Mouse (Mus musculus): ENCODE results near the gene Pnma1.

DNA sequence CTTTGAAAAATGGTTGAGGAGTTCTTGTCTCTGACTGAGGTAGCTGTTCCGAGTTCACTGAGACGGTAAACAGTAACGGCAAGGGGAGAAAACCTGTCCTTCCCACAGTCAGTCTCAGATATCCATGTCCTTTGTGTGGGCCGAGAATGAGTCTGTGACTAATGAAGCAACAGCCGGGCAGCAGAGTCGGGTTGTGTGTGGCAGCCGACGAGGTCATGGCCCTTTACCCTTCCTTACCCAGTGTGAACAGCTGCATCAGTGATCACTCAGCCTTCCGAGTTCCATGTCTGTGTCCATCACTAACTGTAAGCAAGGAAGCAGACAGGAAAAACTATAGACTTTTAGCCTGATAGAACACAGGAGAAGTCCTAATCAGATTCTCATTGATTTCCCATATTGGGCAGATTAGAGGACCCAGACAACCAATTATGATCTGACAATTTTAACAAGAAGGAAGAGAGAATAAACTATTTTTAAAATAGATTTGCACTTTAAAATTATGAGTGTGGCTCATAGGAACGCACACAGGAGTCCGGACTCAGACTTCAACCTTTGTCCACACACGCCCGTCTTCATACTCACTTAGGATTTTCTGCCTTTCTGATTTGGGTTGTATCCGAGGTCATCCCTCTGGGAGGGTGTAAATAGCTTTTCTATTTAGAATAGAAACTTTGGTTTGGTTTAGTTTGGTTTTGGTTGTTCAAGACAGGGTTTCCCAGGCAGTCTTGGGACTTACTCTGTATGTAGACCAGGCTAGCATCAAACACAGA, 5.8 kb downstream of the Pnma1 start:
- TF ChIP-seq CHD1 (IDR thresholded peaks at IDR 0.05; ENCODE audit: low read depth, low read length) = no peak
- TF ChIP-seq MXI1 (IDR thresholded peaks at IDR 0.05; ENCODE audit: low read depth, low read length) = no peak

All from MEL (cell line).